Mouse (Mus musculus): Measurements from ENCODE around the gene Supt3. TPM values are rescaled to one million over a fixed set of nuclear protein-coding genes. Genes with fewer than 3 reads are reported as not detected.

Supt3 gene
- polyA plus RNA-seq, 1 experiment from 2014 or later, result 27.5 TPM

DNA sequence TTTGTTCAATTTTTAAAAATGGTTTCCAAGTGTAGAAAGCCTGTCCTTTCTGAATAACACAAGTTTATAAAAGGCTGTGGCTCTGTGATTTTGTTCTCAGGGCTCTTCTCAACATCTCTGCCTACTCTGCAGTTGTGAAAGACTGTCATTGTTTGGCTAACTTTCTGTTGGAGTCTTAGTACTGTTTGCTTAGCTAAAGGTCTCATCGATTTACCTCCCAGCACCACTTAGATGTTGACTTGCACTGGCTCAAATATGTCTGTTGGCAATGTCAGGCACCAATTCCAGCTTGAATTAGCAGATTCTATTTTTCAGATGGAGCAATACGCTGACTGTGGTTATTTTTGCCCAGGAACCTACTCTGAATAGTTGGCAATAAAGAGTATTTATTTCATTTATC is 233.5 kb downstream of the Supt3 start:
- H3K36me3 ChIP-seq (ENCODE audit: control insufficient read depth, insufficient read depth, low read length), result no peaks in the 10 kb centered on the region
- no peaks in the 10 kb centered on the region for H3K4me1 ChIP-seq (replicated peaks; ENCODE audit: control insufficient read depth, insufficient read depth, low read length)
- WGBS, result 84% methylated on average over 2 of the region's 2 CpGs
- H3K4me2 ChIP-seq (replicated peaks; ENCODE audit: low read depth, low read length), result no peak overlapping the region
- H3K4me3 ChIP-seq (ENCODE audit: low read depth, low read length), result no peak overlapping the region
- no peaks in the 10 kb centered on the region for H3K27me3 ChIP-seq (ENCODE audit: control insufficient read depth, insufficient read depth, low read length)
- DNase-seq (ENCODE audit: low spot score) (no peak), ATAC-seq (ENCODE audit: low FRiP score) (no peak)
- no peak overlapping the region for H3K27ac ChIP-seq (ENCODE audit: low read depth, low read length)
- no peak overlapping the region for H3K9ac ChIP-seq (ENCODE audit: low read depth, low read length)
- H3K9me3 ChIP-seq (ENCODE audit: control insufficient read depth, low read length), result no peaks in the 10 kb centered on the region

DNA sequence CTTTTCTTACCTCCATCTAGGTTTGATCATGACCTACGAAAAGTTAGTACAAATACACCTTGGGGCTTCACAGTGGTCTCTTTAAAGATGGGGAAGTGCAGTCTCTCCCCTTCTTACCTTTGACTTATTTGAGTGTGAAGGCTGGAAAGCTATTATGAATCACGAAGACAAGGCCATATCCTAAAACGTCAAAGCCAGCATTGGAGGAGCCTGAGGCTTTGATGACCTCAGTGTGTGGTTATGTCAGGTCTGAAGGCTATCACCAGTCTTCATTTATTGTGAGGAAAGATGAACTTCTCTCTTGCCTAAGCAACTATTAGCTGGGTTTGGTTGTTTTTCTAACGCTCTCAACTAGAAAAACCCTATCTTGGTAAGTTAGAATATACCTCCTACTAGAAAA is 239.8 kb downstream of the Supt3 start:
- Histone ChIP-seq H3K4me2 (replicated peaks; ENCODE audit: low read depth, low read length) (no peak overlapping the region), H3K4me3 (ENCODE audit: low read depth, low read length) (no peak overlapping the region), H3K27ac (ENCODE audit: low read depth, low read length) (no peak overlapping the region), H3K36me3 (ENCODE audit: control insufficient read depth, insufficient read depth, low read length) (no peaks in the 10 kb centered on the region), H3K9me3 (ENCODE audit: control insufficient read depth, low read length) (no peaks in the 10 kb centered on the region), H3K9ac (ENCODE audit: low read depth, low read length) (no peak overlapping the region), H3K27me3 (ENCODE audit: control insufficient read depth, insufficient read depth, low read length) (no peaks in the 10 kb centered on the region), H3K4me1 (replicated peaks; ENCODE audit: control insufficient read depth, insufficient read depth, low read length) (no peaks in the 10 kb centered on the region)
- WGBS, result 88% methylated on average over 4 of the region's 4 CpGs
- ATAC-seq (ENCODE audit: low FRiP score) (no peak), DNase-seq (ENCODE audit: low spot score) (no peak)

DNA sequence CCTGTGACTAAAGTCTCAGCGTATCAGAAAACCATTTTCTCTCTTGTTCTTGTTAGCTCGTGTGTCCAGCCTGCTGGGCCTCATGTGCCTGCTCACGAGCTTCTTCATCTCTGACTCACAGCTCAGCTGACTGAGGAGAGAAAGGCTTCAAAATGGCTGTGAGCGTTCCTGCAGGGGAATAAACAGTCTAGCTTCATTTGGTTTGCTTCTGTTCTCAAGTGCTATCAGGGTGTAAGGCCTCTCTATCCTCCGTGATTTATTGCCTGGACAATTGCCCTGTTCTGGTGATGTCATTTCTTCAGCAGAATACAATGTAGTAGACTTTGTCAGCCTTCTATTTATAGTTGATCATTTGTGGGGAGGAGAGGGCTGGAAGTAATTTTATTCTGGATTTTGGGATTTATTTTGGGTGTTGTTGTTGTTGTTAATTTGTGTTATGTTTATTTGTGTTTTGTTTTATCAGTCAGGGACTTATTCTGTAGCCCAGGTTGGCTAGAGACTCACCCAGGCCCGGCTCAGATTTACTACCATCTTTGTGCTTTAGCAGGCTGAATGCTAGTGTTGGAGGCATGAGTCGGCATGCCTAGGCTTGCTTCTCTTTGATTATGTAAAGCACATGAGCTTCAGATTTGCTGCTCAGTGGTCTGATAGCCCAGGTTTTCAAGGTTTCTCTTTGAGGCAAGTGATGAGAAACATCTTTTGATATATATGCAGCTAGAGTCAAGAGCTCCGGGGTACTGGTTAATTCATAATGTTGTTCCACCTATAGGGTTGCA is 243.4 kb downstream of the Supt3 start:
- no peaks in the 10 kb centered on the region for H3K9me3 ChIP-seq (ENCODE audit: control insufficient read depth, low read length)
- H3K9ac ChIP-seq (ENCODE audit: low read depth, low read length), result no peak overlapping the region
- no peak overlapping the region for H3K4me2 ChIP-seq (replicated peaks; ENCODE audit: low read depth, low read length)
- H3K27ac ChIP-seq (ENCODE audit: low read depth, low read length), result no peak overlapping the region
- no peaks in the 10 kb centered on the region for H3K27me3 ChIP-seq (ENCODE audit: control insufficient read depth, insufficient read depth, low read length)
- no peak overlapping the region for H3K4me3 ChIP-seq (ENCODE audit: low read depth, low read length)
- ATAC-seq (ENCODE audit: low FRiP score) (no peak), DNase-seq (ENCODE audit: low spot score) (no peak)
- H3K4me1 ChIP-seq (replicated peaks; ENCODE audit: control insufficient read depth, insufficient read depth, low read length), result no peaks in the 10 kb centered on the region
- no peaks in the 10 kb centered on the region for H3K36me3 ChIP-seq (ENCODE audit: control insufficient read depth, insufficient read depth, low read length)
- WGBS, result 81% methylated on average over 8 of the region's 8 CpGs

DNA sequence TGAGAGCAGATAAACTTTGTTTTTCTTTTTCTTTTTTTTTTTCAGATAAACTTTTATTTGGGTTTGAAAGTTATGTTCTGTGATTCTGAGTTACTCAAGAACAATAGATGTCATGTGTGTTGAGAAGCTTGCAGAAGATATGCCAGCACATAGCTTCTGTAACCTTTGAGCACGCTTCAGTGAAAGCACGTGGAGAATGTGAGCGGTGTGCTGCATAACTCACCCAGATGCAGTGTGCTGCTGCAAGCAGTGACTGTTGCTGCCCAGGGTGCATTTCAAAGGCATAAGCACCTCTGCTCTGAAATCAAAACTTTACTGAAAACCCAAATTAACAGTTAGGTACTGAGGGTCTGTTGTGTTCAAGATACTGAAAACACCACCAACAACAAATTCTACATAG is 251.5 kb downstream of the Supt3 start:
- no peak overlapping the region for H3K4me3 ChIP-seq (ENCODE audit: low read depth, low read length)
- H3K9ac ChIP-seq (ENCODE audit: low read depth, low read length), result no peak overlapping the region
- ATAC-seq (ENCODE audit: low FRiP score), result no peak
- no peaks in the 10 kb centered on the region for H3K4me1 ChIP-seq (replicated peaks; ENCODE audit: control insufficient read depth, insufficient read depth, low read length)
- WGBS, result 82% methylated on average over 3 of the region's 3 CpGs
- H3K9me3 ChIP-seq (ENCODE audit: control insufficient read depth, low read length), result no peaks in the 10 kb centered on the region
- H3K27me3 ChIP-seq (ENCODE audit: control insufficient read depth, insufficient read depth, low read length), result no peaks in the 10 kb centered on the region
- no peak overlapping the region for H3K4me2 ChIP-seq (replicated peaks; ENCODE audit: low read depth, low read length)
- H3K36me3 ChIP-seq (ENCODE audit: control insufficient read depth, insufficient read depth, low read length), result no peaks in the 10 kb centered on the region
- no peak overlapping the region for H3K27ac ChIP-seq (ENCODE audit: low read depth, low read length)
- no peak for DNase-seq (ENCODE audit: low spot score)

DNA sequence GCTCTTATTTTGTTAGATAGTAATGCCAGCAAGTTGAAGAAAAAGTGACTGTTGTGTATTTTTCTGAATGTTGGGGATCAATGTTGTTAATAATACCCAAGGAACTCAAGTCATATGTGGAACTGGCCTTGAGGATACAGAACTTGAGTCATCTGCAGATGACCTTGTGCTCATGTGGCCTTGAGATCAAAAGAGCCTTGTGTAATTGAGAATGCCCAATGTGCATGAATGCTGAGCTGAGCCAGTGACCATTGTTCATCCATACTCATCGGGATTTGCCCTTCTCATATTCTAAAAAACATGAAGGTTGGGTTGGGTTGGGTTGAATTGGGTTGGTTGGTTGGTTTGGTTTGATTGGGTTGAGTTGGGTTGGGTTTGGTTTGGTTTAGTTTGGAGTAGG is 252.2 kb downstream of the Supt3 start:
- no peak overlapping the region for H3K4me3 ChIP-seq (ENCODE audit: low read depth, low read length)
- no peak for ATAC-seq (ENCODE audit: low FRiP score)
- H3K9me3 ChIP-seq (ENCODE audit: control insufficient read depth, low read length), result no peaks in the 10 kb centered on the region
- no peak overlapping the region for H3K27ac ChIP-seq (ENCODE audit: low read depth, low read length)
- no peaks in the 10 kb centered on the region for H3K4me1 ChIP-seq (replicated peaks; ENCODE audit: control insufficient read depth, insufficient read depth, low read length)
- 88% methylated on average over 1 of the region's 1 CpGs for WGBS
- no peak overlapping the region for H3K9ac ChIP-seq (ENCODE audit: low read depth, low read length)
- no peaks in the 10 kb centered on the region for H3K36me3 ChIP-seq (ENCODE audit: control insufficient read depth, insufficient read depth, low read length)
- H3K27me3 ChIP-seq (ENCODE audit: control insufficient read depth, insufficient read depth, low read length), result no peaks in the 10 kb centered on the region
- no peak for DNase-seq (ENCODE audit: low spot score)
- no peak overlapping the region for H3K4me2 ChIP-seq (replicated peaks; ENCODE audit: low read depth, low read length)

DNA sequence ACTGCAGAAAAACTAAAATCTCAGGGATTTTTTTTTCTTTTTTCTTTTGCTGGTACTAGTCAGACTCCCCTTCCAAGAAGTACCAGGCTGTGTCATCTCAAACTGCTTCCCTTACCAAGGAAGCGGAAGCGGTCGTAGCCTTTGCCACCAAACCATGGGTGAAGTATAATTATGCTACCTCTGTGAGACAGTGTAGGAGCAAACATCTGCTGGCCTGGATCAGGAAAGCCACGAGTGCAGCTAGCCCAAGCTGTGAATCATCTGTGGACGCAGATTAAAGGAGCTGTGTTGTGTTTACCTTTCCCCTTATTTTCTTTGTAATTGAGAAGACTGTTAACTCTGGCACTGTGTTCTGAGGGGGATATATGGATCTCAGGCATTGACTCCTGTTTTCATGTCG is 255.3 kb downstream of the Supt3 start:
- no peaks in the 10 kb centered on the region for H3K36me3 ChIP-seq (ENCODE audit: control insufficient read depth, insufficient read depth, low read length)
- 79% methylated on average over 6 of the region's 6 CpGs for WGBS
- no peaks in the 10 kb centered on the region for H3K4me1 ChIP-seq (replicated peaks; ENCODE audit: control insufficient read depth, insufficient read depth, low read length)
- H3K4me3 ChIP-seq (ENCODE audit: low read depth, low read length), result no peak overlapping the region
- no peak overlapping the region for H3K9ac ChIP-seq (ENCODE audit: low read depth, low read length)
- DNase-seq (ENCODE audit: low spot score) (no peak), ATAC-seq (ENCODE audit: low FRiP score) (no peak)
- no peak overlapping the region for H3K27ac ChIP-seq (ENCODE audit: low read depth, low read length)
- no peaks in the 10 kb centered on the region for H3K27me3 ChIP-seq (ENCODE audit: control insufficient read depth, insufficient read depth, low read length)
- no peaks in the 10 kb centered on the region for H3K9me3 ChIP-seq (ENCODE audit: control insufficient read depth, low read length)
- H3K4me2 ChIP-seq (replicated peaks; ENCODE audit: low read depth, low read length), result no peak overlapping the region

DNA sequence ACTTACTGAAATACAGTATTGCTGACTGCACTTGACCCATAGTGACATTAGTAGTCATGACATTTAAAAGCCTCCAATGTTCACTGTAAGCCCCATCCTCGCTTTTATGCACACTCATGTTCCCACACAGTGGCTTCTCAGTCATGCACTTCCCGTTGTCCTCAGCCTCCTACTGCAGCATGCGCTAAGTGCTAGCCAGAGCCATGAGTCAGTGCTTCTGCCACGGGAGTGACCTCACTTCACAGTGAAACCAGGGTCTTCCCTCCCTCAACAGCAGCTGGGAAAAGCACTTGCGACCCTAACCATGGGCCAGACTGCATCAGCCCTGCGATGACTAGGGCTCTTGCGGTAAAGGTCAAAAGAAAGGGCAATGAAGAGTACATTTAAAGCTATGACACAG is 256.7 kb downstream of the Supt3 start:
- Histone ChIP-seq H3K4me2 (replicated peaks; ENCODE audit: low read depth, low read length) (no peak overlapping the region), H3K4me1 (replicated peaks; ENCODE audit: control insufficient read depth, insufficient read depth, low read length) (no peaks in the 10 kb centered on the region), H3K9me3 (ENCODE audit: control insufficient read depth, low read length) (no peaks in the 10 kb centered on the region), H3K36me3 (ENCODE audit: control insufficient read depth, insufficient read depth, low read length) (no peaks in the 10 kb centered on the region), H3K27ac (ENCODE audit: low read depth, low read length) (no peak overlapping the region), H3K4me3 (ENCODE audit: low read depth, low read length) (no peak overlapping the region), H3K9ac (ENCODE audit: low read depth, low read length) (no peak overlapping the region), H3K27me3 (ENCODE audit: control insufficient read depth, insufficient read depth, low read length) (no peaks in the 10 kb centered on the region)
- 69% methylated on average over 7 of the region's 7 CpGs for WGBS
- ATAC-seq (ENCODE audit: low FRiP score), result no peak
- DNase-seq (ENCODE audit: low spot score), result no peak

DNA sequence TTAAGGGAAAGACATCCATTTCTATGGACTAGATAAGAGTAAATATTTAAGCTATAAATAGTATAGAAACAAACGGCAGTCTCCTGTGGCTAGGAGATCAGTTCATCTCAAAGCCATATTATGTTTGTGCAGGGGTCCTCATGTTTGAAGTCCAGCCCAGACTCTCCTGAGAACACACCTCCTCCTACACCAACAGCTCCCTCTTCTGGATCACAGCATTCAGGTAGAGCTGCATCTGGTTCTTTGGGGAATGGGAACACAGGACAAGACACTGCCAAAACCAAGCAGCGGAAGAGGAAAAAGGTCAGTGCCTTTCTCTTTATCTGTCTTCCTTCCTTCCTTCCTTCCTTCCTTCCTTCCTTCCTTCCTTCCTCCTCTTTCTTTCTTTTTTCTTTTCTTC is 264.1 kb downstream of the Supt3 start:
- Histone ChIP-seq H3K4me3 (ENCODE audit: low read depth, low read length) (no peak overlapping the region), H3K27me3 (ENCODE audit: control insufficient read depth, insufficient read depth, low read length) (no peaks in the 10 kb centered on the region), H3K9me3 (ENCODE audit: control insufficient read depth, low read length) (no peaks in the 10 kb centered on the region), H3K4me2 (replicated peaks; ENCODE audit: low read depth, low read length) (no peak overlapping the region), H3K27ac (ENCODE audit: low read depth, low read length) (no peak overlapping the region), H3K4me1 (replicated peaks; ENCODE audit: control insufficient read depth, insufficient read depth, low read length) (no peaks in the 10 kb centered on the region), H3K36me3 (ENCODE audit: control insufficient read depth, insufficient read depth, low read length) (no peaks in the 10 kb centered on the region), H3K9ac (ENCODE audit: low read depth, low read length) (no peak overlapping the region)
- DNase-seq (ENCODE audit: low spot score), result no peak
- no peak for ATAC-seq (ENCODE audit: low FRiP score)
- WGBS, result 83% methylated on average over 2 of the region's 2 CpGs

DNA sequence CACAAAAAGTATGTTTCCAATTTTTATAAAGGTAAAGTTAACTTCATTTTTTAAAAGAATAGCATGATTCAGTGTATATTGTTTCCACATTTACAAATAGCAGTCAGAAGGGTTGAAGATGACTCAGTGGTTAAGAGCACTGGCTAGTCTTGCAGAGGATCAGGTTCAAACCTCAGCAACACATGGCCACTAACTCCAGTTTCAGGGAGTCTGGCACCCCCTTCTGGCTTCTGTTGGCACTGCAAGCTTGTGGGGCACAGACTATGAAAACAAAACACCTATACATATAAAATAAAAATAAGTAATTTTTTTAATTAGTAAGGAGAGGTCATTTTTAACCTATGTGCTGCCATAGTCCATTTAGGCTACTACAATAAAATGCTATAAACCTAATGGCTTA is 268.9 kb downstream of the Supt3 start:
- H3K4me3 ChIP-seq (ENCODE audit: low read depth, low read length), result no peak overlapping the region
- H3K4me2 ChIP-seq (replicated peaks; ENCODE audit: low read depth, low read length), result no peak overlapping the region
- H3K9ac ChIP-seq (ENCODE audit: low read depth, low read length), result no peak overlapping the region
- no peak overlapping the region for H3K27ac ChIP-seq (ENCODE audit: low read depth, low read length)
- H3K27me3 ChIP-seq (ENCODE audit: control insufficient read depth, insufficient read depth, low read length), result no peaks in the 10 kb centered on the region
- ATAC-seq (ENCODE audit: low FRiP score) (no peak), DNase-seq (ENCODE audit: low spot score) (peak; percentile 16)
- H3K36me3 ChIP-seq (ENCODE audit: control insufficient read depth, insufficient read depth, low read length), result no peaks in the 10 kb centered on the region
- no peaks in the 10 kb centered on the region for H3K9me3 ChIP-seq (ENCODE audit: control insufficient read depth, low read length)
- H3K4me1 ChIP-seq (replicated peaks; ENCODE audit: control insufficient read depth, insufficient read depth, low read length), result no peaks in the 10 kb centered on the region
